Mouse (Mus musculus): ENCODE data around the gene Trip6. TPM values are rescaled to one million over a fixed set of nuclear protein-coding genes. Genes with fewer than 3 reads are reported as not detected.

Trip6 gene
- total RNA-seq, 2 experiments from 2014 or later, result 7.1 to 8.0 TPM

GRCm38 (mm10) chr5:137304816-137305215 lies 9.4 kb downstream of the Trip6 start:
- intact Hi-C loops (cut with DNase I), result no loop called here
- DNase-seq, result no peak

DNA sequence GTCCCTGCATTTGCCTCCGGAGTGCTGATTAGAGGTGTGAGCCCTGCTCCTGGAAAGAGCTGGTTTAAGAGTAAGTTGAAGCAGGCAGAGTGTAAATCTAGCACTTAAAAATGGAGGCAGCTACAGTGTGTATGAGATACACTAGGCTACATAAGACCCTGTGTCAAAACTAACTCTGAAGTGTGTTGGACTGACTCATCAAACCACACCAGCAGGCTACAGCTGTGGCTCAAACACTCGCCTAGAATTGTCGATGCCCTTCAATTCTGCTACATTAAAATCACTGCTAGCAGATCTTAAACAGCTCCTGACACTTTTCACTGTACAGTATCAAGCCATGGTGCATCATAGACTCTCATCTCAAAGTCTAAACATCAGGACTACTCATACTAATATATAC lies 10.0 kb downstream of the Trip6 start:
- no peak for DNase-seq
- intact Hi-C loops (cut with DNase I), result no loop called here

DNA sequence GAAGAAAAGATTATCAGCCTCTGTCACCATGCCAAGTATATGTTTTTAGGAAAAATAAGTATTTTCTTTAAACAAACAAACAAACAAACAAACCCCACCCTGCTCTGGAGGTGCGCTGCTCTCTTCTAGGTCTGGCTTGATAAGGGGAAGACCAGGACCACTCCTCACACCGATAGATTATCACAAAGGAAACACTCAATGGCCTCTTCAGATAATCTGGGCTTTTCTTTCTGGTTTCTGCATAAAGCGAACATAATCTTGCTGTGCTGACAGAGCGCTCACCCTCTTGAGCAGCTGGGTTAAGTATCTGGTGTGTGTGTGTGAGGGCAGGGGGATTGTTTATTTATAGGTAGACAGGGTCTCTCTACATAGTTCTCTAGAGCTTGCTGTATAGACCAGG lies 10.6 kb downstream of the Trip6 start:
- no peak for DNase-seq
- intact Hi-C loops (cut with DNase I), result no loop called here

DNA sequence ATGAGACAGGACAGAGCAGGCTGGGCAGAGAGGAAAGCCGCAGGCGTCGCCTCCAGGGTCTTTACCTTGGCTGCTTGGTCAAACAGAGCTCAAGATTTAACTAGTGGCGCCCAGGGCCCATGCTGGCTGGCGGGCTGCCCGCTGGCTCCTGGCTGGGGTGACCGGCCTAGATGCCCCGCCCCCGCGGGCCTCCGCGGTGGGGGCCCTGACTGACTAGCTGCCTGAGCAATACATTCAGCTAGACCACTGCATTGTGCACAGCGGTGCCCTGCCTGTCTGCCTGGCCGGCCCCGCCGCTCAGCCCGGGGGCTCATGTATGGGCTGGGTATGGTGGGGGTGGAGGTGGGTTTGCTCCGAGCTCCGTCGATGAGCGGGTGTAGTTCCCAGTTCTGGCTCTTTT lies 13.0 kb downstream of the Trip6 start:
- DNase-seq, result peak; percentile 53
- intact Hi-C loops (cut with DNase I), result no loop called here

- intact Hi-C loops (cut with DNase I), result no loop called here
- DNase-seq, result no peak
These were observed 15.0 kb downstream of the Trip6 start for GRCm38 (mm10) chr5:137299240-137299639.

DNA sequence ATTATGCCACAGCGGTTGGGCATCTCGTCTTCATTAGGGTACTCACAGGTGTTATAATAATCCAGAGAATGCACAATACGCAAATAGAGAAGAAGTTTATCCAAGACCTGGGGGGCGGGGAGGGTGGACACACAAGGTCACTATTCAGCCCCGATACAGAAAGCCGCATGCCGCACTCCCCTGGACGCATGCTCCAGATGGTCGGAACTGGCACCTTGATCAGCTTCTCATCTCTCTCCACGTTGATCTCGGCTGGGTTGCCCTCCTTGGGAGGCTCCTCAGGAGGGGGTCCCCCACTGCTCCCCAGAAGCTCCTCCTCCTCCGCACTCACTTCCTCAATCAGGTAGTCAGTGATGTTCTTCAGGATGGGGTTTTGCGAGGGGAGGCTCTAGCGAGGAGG lies 17.1 kb downstream of the Trip6 start:
- intact Hi-C loops (cut with DNase I), result no loop called here
- no peak for DNase-seq

- intact Hi-C loops (cut with DNase I), result no loop called here
- DNase-seq, result no peak
These were observed 18.5 kb downstream of the Trip6 start for GRCm38 (mm10) chr5:137295712-137296111.

GRCm38 (mm10) chr5:137295296-137295695 lies 18.9 kb downstream of the Trip6 start:
- intact Hi-C loops (cut with DNase I), result no loop called here
- DNase-seq, result no peak

DNA sequence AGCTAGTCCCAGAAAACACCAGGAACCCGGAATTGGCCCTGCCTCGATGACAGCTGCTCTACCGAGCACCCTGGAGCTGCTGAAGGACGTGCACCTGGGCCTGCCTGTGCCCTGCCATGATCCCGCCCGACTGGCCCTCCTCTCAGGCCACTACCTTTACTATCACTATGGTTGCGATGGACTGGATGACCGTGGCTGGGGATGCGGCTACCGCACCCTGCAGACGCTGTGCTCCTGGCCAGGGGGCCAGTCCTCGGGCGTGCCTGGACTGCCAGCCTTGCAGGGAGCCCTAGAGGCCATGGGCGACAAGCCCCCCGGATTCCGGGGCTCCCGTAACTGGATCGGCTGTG lies 19.5 kb downstream of the Trip6 start:
- intact Hi-C loops (cut with DNase I), result no loop called here
- no peak for DNase-seq

DNA sequence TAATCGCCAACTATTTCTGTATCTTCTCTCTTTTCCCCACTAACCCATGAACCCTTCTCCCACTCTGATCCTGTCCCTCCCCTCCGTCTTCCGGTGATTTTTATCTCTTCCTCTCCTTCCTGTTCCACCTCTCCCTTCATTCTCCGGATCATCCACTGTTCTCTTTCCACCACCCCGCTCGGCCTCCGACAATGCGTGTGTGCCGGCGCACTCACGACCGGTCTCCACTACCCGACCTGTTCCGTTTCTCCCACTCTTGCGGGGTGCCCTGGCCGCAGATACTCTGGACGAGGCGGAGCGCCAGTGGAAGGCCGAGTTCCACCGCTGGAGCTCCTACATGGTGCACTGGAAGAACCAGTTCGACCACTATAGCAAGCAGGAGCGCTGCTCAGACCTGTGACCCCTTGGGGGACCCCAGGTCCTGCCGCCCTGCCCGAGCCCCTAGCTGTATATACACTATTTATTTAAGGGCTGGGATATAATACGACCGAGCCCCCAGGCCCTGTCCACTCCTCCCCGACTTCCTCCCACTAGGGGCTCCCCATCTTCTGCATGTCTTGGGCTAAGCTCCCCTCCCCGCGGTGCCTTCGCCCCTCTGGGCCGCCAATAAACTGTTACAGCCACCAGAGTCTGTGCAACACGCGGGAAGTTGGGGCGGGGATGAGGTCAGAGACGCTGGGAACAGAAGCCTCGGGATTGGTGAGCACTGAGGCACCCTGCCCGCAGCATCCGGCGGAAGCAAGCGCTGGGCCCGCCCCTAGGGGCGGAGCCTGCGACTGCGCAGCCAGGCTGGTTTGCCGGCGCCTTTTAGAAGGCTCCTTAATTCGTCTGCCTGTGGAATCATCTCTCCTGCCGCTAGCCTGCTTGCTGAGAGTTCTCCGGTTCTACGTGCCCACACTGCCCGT lies 20.1 kb downstream of the Trip6 start, which contains the start of gene Ufsp1:
TSS of gene Ufsp1 (plus strand) at position 791 of the 905 bp plus-strand sequence.
- peak; percentile 97 for DNase-seq
- intact Hi-C loops (cut with DNase I), result no loop called here

GRCm38 (mm10) chr5:137293282-137293681 lies 20.9 kb downstream of the Trip6 start:
- intact Hi-C loops (cut with DNase I), result no loop called here
- DNase-seq, result peak; percentile 64

GRCm38 (mm10) chr5:137291381-137291926 lies 22.8 kb downstream of the Trip6 start:
- intact Hi-C loops (cut with DNase I), result no loop called here
- DNase-seq, result no peak

- DNase-seq, result peak; percentile 65
- intact Hi-C loops (cut with DNase I), result no loop called here
These were observed 23.5 kb downstream of the Trip6 start for GRCm38 (mm10) chr5:137290677-137291076.

DNA sequence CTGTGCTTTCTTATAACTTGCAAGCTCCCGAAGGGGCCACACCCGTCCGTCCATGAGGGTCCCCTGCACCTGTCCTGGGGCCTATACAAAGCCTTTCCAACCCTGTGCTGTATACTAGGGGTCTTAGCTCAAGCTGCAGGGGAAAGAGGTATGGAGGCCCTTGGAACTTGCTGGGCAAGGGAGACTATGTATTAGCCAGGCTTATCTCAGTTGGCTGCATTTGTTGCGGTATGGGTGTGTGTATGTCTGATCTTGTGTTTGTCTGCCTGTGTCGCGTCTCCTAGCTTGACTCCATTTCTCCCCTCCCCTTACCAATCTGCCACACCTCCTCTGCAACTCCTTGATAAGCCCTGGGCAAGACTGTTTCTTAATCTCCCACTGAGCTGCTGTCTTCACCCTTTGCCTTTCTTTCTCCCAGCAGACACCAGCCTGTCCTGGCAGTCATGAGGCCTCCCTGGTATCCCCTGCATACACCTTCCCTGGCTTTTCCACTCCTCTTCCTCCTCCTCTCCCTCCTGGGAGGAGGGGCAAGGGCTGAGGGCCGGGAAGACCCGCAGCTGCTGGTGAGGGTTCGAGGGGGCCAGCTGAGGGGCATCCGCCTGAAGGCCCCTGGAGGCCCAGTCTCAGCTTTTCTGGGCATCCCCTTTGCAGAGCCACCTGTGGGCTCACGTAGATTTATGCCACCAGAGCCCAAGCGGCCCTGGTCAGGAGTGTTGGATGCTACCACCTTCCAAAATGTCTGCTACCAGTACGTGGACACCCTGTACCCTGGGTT lies 24.4 kb downstream of the Trip6 start:
- no peak for DNase-seq
- intact Hi-C loops (cut with DNase I), result loop anchor here (5.0 kb wide), 1 partner anchor 257 kb away; no protein-coding TSS in a partner anchor

DNA sequence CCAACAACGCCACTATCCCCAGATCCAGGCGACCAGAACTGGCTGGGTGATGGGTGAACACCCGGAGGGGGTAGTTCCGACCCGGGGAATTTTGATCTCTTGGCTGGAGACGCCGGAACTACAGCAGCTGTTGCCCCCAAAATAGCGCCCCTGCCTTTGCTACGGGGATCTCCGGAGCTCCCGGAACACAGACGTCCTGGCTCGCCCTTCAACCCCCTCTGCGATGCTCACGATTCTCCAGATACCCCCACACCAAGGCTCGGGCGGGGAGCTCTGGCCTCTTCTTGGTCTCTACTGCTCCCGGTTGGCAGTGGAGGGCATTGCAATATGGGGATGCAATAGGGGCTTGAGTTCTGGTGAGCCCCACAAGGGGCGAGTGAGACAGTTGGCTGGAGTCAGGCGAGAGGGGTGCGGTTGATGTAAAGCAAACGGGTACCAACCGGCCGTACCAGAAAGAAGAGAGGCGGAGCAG lies 25.2 kb downstream of the Trip6 start:
- intact Hi-C loops (cut with DNase I), result loop anchor here (5.0 kb wide), 1 partner anchor 257 kb away; no protein-coding TSS in a partner anchor
- DNase-seq, result peak; percentile 74

GRCm38 (mm10) chr5:137287953-137288743 lies 26.1 kb downstream of the Trip6 start:
- intact Hi-C loops (cut with DNase I), result loop anchor here (5.0 kb wide), 1 partner anchor 256 kb away; no protein-coding TSS in a partner anchor
- DNase-seq, result no peak

DNA sequence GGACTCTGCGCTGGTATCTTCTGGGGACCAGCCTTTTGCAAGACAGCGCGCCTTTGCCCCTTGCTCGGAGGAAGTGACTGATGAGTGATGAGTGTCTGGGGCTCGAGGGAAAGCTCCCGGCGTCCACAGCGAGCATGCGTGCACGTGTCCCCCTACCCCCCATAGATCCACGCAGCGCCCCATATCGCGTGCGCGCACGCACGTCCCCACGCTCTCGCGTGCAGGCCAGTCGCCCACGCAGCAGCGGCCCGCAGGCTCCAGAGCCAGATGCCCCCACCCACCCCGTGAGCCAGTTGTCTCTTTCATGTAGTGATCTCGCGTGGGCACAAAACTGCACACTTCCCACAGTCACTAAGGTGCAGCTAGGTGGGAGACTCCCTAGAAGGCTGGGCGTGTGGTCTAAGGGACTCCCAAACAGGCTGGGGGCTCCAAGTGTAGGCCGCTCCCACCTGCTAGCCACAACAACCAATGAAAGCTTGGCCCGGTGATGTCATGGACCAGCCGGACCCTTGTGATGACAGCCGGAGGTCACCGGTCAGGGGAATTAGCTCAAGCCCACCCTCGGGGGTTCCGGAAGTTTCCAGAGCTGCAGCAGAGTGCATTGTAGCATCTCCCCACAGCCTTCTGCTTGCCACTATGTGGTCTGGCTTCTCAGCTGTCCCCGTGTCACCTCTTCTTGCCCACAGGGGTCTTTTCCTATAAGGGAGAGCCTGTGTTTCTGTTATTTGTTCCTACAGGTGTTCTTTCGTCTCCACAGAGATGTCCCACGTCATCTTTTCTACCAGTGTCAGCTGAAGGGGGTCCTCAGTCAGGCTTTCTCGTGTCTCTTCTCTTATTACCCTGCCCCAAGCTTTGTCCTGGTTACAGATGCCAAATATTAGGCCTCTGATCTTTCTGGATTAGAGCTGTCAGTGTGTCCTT lies 26.9 kb downstream of the Trip6 start, which contains the start of gene Ache:
TSS of gene Ache (plus strand) at position 488 of the 921 bp plus-strand sequence.
- DNase-seq, result peak; percentile 66
- intact Hi-C loops (cut with DNase I), result loop anchor here (5.0 kb wide), 1 partner anchor 255 kb away; no protein-coding TSS in a partner anchor

- DNase-seq, result peak; percentile 94
- intact Hi-C loops (cut with DNase I), result loop anchor here (5.0 kb wide), 1 partner anchor 254 kb away; no protein-coding TSS in a partner anchor
These were observed 27.6 kb downstream of the Trip6 start for GRCm38 (mm10) chr5:137286655-137287031.

DNA sequence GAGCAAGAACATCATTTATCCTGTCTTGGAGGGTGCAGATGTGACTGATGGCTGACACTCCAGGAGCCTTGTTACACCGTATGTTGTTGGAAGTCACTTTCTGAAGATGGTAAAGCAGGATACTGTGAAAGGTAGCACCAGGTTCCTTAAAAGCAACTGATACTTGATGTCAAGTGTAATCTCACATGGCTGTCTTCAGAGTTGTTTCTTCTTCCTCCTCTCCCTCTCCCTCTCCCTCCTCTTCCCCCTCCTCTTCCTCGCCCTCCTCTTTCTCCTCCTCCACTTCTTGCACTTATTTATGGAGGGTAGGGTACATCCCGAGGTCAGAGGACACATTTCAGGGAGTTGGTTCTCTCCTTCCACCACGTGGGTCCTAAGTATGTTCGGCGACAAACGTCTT lies 28.2 kb downstream of the Trip6 start:
- intact Hi-C loops (cut with DNase I), result loop anchor here (2.0 to 5.0 kb wide), 2 partner anchors 155 to 254 kb away; no protein-coding TSS in a partner anchor
- DNase-seq, result no peak
